Mouse (Mus musculus) ES-Bruce4 (cell line): ENCODE measurements around the gene Rsph1. TPM values are rescaled to one million over a fixed set of nuclear protein-coding genes. Genes with fewer than 3 reads are reported as not detected.

ENCODE experiments used
- H3K27ac ChIP-seq: 2 replicates; pipeline ENCODE4 v1.5.1; 2012; ENCODE audit warnings: low read length, inconsistent platforms; ENCODE audit not compliant: insufficient read depth
- H3K27me3 ChIP-seq: 2 replicates; pipeline ENCODE4 v1.6.1; 2012; ENCODE audit warnings: mild to moderate bottlenecking, low read length, inconsistent platforms; ENCODE audit not compliant: control insufficient read depth, poor library complexity, insufficient read depth, severe bottlenecking
- H3K36me3 ChIP-seq: 2 replicates; pipeline ENCODE4 v1.6.1; 2012; ENCODE audit warnings: inconsistent platforms, mild to moderate bottlenecking, low read length, moderate library complexity; ENCODE audit not compliant: control insufficient read depth, poor library complexity, insufficient read depth, severe bottlenecking
- H3K4me1 ChIP-seq: one replicate; pipeline ENCODE4 v1.8.1; 2011; ENCODE audit warnings: low read length; ENCODE audit not compliant: control insufficient read depth, insufficient read depth
- H3K4me3 ChIP-seq: 2 replicates; pipeline ENCODE4 v1.5.1; 2011; ENCODE audit warnings: low read depth, mild to moderate bottlenecking, low read length
- H3K9ac ChIP-seq: 2 replicates; pipeline ENCODE4 v1.6.1; 2012; ENCODE audit warnings: low read depth, mild to moderate bottlenecking, inconsistent platforms; ENCODE audit not compliant: poor library complexity, severe bottlenecking
- H3K9me3 ChIP-seq: replicated peaks from 2 replicates; pipeline ENCODE4 v1.6.1; 2012; ENCODE audit warnings: mild to moderate bottlenecking, low read length, inconsistent platforms; ENCODE audit not compliant: control insufficient read depth, poor library complexity, insufficient read depth, severe bottlenecking
- CTCF ChIP-seq: IDR thresholded peaks from one replicate; pipeline ENCODE4 v1.8.1; 2011; ENCODE audit warnings: low read depth, low read length
- EP300 ChIP-seq: IDR thresholded peaks from 2 replicates; pipeline ENCODE4 v1.6.1; 2011; ENCODE audit warnings: low read depth, low read length; ENCODE audit not compliant: insufficient read depth
- POLR2A ChIP-seq: IDR thresholded peaks from one replicate; pipeline ENCODE4 v1.8.1; 2011; ENCODE audit warnings: low read length; ENCODE audit not compliant: insufficient read depth
- polyA plus RNA-seq: library from polyadenylated mRNA; stranded (reverse); fragments of >200 nt; gene quantifications from 2 replicates; pipeline ENCODE4 v1.2.4, GENCODE M21; 2011; ENCODE audit warnings: low read depth; ENCODE audit not compliant: missing spikeins, insufficient read depth, insufficient read length

Rsph1 gene
- polyA plus RNA-seq, 1 experiment, result 11.5 TPM

GRCm38 (mm10) chr17:31208654-31209053, 68.5 kb downstream of the Rsph1 start:
- Histone ChIP-seq H3K4me3 (no peak overlapping the region), H3K4me1 (no peaks in the 10 kb centered on the region), H3K9ac (no peak overlapping the region), H3K27me3 (no peaks in the 10 kb centered on the region), H3K36me3 (no peaks in the 10 kb centered on the region), H3K27ac (no peak overlapping the region), H3K9me3 (no peaks in the 10 kb centered on the region)
- TF ChIP-seq POLR2A, result no peak
- no peak for TF ChIP-seq EP300

- Histone ChIP-seq H3K9me3 (no peaks in the 10 kb centered on the region), H3K9ac (no peak within 1 kb of the TSS), H3K4me3 (no peak within 1 kb of the TSS), H3K27me3 (no peaks in the 10 kb centered on the region), H3K4me1 (no peaks in the 10 kb centered on the region), H3K27ac (no peak within 1 kb of the TSS), H3K36me3 (no peaks in the 10 kb centered on the region)
- TF ChIP-seq EP300 (no peak), POLR2A (no peak), CTCF (no peak)
These were observed 69.3 kb downstream of the Rsph1 start, which contains the start of gene Ubash3a for GRCm38 (mm10) chr17:31207771-31208334. TSS of gene Ubash3a (plus strand) at chr17:31207873.

Other genes with a start within 250 kb of the Rsph1 start
- 8.4 and 11.7 TPM in 2 replicates for gene Abcg1, start 219.7 kb downstream of the Rsph1 start, polyA plus RNA-seq
- not detected in 2 replicates for gene Tff3, start 147.7 kb downstream of the Rsph1 start, polyA plus RNA-seq
- not detected in 2 replicates for gene Tff2, start 133.1 kb downstream of the Rsph1 start, polyA plus RNA-seq
- gene Tff1, start 112.1 kb downstream of the Rsph1 start, polyA plus RNA-seq, result not detected in 2 replicates
- gene Tmprss3, start 78.4 kb downstream of the Rsph1 start, polyA plus RNA-seq, result 0.24 TPM in 1 of 2 replicates, not detected in the other
- gene Ubash3a, start 69.5 kb downstream of the Rsph1 start, polyA plus RNA-seq, result 3.5 and 4.4 TPM in 2 replicates
- gene Slc37a1, start 9.4 kb upstream of the Rsph1 start, polyA plus RNA-seq, result 13.4 and 14.6 TPM in 2 replicates
- gene Pde9a, start 108.8 kb upstream of the Rsph1 start, polyA plus RNA-seq, result 11.0 and 12.1 TPM in 2 replicates
- 24.0 and 25.0 TPM in 2 replicates for gene Wdr4, start 242.6 kb upstream of the Rsph1 start, polyA plus RNA-seq
- 116 and 122 TPM in 2 replicates for gene Ndufv3, start 242.7 kb upstream of the Rsph1 start, polyA plus RNA-seq